Mouse (Mus musculus): ENCODE measurements around the gene Bach2.

The Bach2 gene

DNA sequence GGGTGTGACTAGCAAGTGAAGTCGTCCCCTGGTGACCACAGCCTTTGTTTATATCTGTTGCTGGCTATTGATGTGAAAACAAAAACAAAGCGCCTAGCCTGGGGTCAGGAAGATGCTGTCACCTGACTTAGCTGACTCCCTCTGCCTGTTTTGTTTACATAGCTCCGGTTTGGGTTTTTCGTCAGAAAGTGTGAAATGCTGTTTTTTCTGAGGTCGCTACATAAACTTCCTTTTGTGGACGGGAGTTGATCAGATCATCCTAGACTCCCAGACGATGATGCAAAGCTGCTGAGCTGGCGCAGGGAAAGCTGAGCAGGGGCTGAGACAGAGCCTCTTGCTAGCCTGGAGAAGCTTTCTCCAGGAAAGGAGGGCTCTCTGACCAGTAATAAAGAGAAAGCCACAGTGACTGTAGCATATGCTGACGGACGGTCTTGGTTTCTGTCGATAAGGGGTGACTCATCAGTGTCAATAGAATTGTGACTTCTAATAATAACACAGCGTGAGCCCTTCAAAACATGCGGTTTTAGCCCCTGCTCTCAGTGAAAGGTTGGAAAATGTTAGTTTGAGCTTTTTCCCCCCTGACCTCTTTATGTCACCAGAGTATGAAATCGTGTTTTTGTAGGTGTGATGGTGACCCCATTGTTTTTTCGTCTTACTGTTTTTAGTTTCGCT, 11.9 kb downstream of the Bach2 start:
- DNase-seq (ENCODE audit: low spot score in 2 of 2), result peak in 1 of 2 experiments; percentile 46

DNA sequence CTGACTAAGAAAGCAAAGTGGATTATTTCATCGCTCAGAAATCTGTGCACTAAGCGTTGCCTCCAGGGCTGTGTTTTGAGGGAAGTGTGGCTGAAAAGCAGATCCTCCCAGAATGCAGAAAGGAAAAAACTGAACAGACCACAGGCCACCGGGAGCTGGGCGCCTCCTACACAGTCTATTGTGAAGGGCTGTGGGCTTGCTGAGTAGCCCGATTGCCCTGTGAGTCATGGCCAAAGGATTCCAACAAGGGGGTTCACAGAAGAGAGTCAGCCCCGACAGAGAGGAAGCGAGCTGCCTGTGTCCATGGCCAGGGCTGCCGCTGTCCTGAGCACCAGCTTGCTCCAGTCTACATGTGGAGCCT, 12.4 kb downstream of the Bach2 start:
- DNase-seq (ENCODE audit: low spot score in 2 of 2), result peak; percentile 32 to 39

DNA sequence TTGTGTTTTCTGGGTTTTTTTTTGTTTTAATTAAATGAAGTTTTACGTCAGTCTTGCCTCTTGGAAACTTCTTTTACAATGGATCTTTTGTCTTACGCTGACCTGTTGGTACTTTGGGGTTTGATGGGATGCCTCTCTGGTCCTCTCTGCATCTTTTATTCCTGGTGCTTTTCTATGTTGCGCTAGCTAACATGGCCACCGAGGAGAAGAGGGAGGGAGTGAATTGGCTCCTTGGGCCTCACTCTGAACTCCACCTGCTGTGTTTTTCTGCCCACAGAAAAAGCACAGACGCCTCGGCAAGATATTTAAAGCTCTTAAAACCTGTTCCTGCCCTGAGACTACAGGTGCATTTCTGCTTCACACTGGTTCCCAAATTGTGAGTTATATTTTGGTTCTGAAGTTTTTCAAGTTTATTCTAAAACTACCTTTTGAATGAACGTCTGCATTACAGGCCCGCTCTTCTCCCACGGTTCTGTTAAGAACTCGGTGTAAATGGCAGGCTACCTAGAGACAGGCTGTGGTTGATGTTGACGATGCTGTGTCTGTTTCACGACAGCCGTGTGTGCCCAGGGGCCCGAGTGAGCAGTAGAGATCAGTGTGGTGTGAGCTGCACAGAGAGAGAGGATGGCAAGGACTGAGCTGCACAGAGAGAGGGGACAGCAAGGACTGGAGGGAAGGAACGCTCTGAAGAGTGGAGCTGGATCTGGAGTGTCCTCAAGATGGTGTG, 13.5 kb downstream of the Bach2 start:
- no peak for DNase-seq (ENCODE audit: low spot score in 2 of 2)

DNA sequence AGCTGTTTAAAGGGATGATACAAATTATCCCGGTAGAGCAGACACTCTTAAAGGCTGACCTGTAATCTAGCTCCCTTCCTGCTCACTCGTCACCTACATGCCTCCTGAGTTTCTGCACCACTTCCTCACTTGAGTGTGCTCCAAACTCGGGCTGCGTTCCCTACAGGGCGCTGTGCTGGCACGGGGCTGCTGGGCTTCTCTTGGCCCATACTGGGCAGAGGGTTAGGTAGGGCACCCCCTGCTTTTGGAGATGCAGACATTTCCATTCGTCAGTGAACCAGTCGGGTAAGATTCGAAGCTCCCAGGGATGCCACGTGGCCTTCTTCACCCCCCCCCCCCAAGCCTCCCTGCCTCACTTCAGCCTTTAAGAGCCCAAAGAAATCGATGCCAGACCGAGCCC, 19.1 kb downstream of the Bach2 start:
- no peak for DNase-seq (ENCODE audit: low spot score in 2 of 2)

DNA sequence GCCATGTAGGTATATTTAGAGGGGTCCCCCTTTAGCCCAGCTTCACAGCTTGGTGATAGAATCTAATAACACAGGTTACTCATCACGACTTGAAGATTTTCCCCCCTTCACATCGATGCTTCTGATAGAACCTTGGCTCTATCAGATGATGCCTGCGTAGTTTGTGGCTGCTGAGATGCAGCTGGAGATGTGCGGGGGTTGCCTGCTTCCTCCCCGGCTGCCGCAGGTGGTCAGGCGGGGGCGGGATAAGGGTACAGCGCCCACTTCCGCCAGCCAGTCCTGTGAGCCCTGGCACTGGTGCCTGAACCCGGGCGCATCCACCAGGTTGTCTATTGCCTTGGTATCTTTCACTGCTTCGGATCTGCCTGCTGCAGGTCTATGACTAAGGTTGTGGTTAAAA, 19.5 kb downstream of the Bach2 start:
- no peak for DNase-seq (ENCODE audit: low spot score in 2 of 2)

DNA sequence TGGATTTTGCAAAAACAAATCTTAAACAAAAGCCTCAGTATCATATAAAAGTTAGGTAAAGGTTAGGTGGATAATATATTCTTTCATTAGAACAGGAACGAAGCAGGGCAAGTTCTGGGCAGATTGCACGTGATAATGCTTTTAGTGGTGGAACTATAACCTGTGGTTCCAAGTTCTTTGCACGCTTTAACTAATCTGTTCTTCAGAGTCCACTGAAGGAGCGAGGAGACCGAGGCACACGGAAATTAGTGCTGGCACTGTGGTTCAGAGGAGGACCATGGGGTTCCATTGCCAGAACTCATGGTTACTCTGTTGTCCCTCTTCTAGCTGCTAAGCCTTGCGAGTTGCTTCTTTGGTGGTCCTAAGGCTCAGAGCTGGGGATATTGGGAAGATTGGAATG, 20.0 kb downstream of the Bach2 start:
- no peak for DNase-seq (ENCODE audit: low spot score in 2 of 2)

DNA sequence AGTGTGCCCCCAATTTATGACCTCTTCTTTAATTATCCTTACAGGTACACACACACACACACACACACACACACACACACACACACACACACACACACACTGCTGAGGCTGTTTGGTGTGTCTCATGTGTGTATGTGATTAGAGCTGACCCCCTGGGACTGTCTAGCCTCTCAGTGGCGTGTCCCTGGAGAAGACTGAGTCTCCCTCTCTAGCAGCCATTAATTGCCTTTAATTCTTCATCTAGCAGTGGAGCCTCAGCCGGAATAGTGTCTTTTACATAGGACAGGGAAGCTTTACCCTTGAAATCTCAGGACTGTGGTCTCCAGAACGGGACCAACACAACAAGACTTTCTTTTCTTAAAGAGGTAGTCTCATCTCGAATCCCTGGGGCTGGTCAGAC, 22.3 kb downstream of the Bach2 start:
- no peak for DNase-seq (ENCODE audit: low spot score in 2 of 2)

DNA sequence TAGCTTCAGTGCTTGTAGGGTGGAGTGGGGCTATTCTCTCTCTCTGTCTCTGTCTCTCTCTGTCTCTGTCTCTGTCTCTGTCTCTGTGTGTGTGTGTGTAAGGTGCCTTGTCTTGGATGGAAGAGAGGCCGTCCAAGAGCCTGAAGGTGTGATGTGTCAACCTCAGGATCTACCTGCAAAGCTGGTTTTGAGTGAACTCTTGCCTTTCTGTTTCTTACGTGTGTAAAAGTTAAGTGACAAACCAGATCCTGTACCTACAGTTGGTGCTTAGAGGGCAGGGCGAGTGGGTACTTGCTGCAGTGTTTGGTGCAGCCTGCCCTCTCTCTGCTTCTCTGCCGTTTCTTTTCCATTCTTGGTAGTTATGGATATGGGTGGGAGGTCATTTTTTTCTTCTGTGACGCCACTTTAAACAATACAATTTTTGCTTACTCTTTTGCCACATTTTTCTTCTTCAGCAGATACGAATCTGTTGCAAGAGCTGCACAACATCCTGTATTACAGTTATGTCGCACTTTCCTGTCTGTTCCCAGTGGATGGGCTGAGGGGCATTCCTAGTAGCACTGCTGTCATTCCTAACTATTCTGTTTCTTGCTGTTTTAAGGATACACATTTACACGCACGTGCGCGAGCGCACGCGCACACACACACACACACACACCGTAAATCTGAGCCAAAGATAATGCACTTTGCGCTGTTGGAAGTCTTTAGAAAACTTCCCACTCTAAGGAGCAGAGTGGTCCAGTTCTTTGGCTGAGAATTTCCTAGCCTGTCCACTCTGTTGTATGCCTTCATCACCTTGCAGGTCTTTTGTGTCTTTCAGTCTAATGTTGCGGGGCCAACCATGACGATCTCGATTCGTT, 24.5 kb downstream of the Bach2 start:
- DNase-seq (ENCODE audit: low spot score in 2 of 2), result no peak

DNA sequence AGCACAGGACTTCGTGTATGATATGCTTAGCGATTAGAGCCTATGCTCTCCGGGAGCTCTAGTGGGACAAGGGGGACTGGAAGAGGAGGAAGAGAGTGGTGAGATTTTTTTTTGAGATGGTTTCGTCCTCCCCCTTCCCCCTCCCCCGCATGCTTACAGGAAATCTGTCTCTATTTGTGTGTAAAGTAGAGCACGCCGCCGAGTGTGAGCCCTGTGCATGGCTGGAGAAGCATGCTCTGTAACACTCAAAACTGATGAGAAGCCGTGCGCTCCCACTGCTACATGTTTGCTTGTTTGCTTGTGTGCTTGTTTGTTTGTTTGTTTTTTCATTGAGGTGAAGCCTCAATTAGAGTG, 25.1 kb downstream of the Bach2 start:
- DNase-seq (ENCODE audit: low spot score in 2 of 2), result no peak

DNA sequence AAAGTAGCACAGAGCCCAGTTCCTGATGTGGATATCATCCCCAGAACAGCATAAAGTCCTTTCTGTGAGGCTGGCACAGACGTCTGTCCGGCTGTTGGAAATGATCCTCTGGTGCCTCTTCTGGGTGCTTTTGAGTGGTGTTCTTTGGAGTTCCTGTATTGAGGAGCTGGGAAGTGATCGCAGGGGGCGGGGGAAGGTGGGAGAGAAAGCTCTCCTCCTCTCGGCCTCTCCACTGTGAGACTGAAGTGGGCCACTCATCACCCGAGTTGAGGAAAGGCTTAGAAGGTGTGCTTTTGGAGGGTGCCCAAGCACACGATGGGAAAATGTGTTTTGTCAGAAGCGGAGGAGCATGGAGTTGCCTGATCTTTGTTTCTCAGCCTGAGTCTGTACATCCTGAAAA, 26.3 kb downstream of the Bach2 start:
- no peak for DNase-seq (ENCODE audit: low spot score in 2 of 2)

DNA sequence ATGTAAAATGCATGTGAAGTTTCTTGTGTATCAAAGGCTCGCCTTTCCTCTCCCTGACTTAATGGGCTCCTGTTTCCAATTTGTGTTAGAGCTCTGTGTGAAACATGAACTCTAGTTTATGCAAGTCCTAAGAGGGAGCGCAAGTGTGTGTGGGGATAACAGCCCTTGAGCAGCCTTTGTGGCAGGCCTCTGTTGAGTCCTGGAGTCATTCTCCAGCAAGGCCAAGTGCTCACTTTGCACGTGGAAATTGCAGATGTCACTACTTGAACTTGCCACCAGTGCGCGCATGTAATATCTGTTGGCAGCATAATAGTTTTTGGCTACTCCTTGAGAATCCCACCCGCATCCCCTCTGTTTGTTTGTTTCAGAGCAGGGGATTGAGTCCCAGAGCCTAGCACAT, 28.1 kb downstream of the Bach2 start:
- DNase-seq (ENCODE audit: low spot score in 2 of 2), result no peak

DNA sequence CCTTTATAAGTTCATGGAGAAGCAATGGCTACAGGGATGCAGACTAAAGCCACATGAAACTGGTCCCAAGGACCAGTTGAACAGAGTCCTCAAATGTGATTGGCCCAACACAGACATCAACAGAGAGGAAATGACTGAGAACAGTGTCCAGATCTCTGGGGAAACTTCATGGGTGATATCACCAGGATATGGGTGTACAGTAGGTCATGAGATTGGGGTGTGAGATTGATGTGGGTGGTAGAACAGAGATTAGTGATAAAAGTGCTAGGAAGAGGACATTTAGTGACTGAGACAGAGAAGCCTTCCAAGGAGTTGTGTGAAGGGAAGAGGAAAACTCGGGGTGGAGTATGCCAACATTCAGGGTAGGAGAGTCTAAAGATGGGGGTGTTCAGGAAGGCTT, 29.4 kb downstream of the Bach2 start:
- DNase-seq (ENCODE audit: low spot score in 2 of 2), result no peak

DNA sequence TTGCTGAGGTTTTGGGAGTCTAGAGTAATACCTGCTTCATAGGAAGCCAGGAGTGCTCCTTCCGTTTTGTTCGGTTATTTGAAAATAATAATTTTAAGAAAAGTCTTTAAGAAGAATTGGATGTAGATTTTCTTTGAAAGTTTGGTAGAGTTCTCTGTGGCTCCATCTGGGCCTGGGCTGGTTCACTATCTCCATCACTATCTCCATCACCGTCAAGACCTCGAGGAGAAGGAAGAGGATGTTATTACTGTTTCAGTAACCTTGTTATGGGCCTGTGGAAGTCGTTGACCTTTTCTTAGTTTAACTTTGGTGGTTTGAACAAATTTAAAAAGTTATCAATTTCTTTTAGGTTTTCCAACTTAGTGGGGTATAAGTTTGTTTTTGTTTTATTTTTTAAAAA, 33.8 kb downstream of the Bach2 start:
- no peak for DNase-seq (ENCODE audit: low spot score in 2 of 2)

DNA sequence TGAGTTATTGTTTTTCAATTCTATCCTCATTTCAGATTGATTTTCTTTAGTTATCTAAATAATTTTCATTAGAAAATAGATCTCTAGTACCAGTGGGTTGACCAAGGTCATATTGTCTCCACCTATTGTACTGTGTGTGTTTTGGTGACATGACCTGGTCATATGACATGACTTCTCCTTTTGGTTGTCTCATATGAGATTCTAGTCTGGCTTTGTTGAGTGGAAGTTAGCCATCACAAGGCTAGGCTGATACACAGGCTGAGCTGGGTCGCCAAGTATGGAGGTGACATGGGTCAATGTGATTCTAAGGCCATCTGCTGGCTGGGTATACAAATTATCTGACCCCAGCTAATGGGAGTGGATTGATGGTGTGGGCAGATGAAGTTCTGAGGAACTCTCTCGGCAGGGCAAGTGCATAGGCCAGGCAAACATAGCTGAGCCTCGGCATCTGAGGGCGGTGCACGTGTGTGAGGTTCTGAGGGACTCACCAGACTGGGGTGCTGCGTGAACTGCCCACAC, 36.2 kb downstream of the Bach2 start:
- no peak for DNase-seq (ENCODE audit: low spot score in 2 of 2)

DNA sequence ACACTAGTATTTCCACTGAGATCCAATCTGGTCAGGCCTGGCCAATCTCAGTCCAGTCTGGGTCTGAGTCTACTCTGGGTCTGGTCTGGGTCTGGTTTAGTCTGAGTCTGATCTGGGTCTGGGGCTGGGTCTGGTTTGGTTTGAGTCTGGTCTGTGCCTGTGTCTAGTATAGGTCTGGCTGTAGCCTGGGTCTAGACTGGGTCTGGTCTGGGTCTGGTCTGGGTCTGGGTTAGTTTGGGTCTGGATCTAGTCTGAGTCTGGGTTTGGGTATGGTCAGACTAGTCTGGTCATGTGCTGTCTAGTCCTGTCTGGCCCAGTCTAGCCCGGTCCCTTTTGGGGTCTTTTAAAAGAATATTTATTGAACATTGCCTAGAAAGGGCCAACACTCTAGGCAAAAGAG, 41.2 kb downstream of the Bach2 start:
- DNase-seq (ENCODE audit: low spot score in 2 of 2), result no peak

DNA sequence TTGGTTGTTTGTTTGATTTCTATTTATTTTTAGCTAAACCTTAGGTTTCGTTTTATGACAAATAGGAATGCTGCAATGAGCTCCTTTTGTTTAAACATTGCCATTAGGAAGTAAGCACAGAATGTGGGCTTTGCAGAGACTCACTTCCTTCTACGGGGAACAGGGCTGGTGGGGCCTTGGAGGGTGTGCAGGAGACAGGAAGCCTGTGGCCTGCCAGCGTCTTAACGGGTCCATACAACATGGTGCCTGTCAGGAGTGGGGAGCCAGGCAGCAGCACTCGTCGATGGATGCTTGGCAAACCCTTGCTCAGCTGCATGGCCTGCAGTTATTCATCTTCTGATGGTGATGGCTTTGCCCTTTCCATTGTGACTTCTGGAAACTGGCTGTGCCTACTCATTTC, 41.8 kb downstream of the Bach2 start:
- no peak for DNase-seq (ENCODE audit: low spot score in 2 of 2)

DNA sequence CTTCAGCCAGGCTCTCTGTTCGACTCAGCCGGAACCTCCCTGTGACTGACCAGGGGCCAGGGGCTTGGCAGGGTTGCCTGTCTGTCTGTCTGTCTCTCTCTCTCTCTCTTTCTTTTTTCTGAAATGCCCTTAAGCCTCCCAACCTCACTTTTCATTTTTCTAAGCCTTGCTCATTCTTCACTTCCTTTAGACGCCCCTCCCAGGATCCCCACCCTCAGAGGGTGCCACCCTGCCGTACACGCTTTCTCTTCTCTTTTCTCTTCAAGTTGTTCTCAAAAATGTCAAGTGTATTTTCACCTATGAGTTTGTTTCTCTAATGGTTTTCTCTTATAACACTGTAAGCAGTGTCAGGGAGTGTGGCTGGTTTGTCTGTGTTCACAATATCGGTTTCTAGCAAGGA, 42.7 kb downstream of the Bach2 start:
- no peak for DNase-seq (ENCODE audit: low spot score in 2 of 2)

DNA sequence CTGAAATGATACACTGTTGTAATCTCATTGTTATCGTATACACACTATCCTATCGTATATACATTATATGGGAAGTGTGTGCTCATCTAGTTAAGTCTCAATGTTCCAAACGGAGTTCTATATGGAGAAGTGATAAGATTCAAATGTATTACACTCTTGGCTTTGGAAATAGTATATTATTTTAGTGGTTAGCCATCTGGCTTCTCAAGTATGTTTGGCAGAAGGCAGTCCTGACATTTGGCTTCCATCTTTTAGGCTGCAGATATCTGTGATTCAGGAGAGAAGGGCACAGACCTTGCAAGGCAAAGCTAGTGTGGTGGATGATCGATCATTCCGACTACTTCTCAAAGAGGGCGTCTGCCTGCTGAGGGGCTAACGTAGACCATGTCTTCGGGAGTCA, 47.8 kb downstream of the Bach2 start:
- DNase-seq (ENCODE audit: low spot score in 2 of 2), result no peak

DNA sequence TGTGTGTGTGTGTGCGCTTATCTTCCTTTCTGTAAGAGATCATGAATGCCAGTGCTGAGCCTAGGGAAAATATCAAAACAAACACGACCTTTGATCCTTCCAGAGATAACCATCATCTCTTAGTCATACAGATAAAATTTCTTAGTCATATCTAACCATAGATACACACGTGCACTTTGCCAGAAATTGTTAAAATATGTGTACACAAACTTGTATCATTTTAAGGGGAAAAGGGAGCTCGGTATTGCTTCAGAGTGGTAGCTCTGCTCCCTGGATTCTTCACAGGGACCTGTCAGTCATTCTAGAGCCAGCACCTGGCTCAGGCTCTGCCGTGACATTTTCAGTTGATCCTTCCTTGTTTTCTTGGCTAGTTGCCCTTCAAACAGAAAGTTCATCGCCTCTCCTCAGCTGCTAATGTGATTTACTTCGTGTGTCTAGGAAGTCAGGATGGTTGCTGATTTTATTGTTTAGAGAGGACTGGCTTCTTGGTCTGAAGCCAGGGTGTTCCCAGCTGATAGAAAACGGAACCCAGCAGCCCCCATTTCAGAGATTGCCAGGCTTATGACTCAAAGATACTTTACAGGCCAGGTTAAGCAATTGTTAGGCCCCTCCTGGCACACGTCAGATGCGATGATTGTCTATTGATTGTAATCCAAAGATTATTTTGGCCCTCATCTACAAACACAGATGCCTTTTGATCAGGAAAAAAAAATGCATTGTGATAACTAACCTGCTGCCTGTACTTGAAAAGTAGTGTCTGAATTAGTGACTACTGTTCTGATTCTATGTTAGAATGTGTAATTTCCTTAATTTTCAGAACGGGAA, 49.6 kb downstream of the Bach2 start:
- no peak for DNase-seq (ENCODE audit: low spot score in 2 of 2)

DNA sequence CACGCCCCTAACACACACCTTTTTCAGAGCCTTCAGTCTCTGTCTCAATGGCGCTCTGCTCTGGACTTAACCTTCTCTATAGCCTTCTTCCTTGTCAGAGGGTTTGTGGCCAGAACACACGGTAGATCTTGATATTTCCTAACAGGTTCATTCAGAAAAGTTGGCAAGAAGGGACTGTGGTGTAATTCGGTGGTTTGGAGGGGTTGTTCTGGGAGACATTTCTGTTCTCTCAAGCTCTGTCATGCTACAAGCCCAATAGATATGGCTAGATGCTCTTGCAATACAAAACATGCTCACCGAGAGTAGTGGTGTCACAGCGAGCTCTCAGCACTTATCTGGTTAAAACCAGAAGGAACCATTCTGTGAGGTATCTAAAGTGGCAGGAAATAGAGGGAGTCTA, 51.2 kb downstream of the Bach2 start:
- no peak for DNase-seq (ENCODE audit: low spot score in 2 of 2)

DNA sequence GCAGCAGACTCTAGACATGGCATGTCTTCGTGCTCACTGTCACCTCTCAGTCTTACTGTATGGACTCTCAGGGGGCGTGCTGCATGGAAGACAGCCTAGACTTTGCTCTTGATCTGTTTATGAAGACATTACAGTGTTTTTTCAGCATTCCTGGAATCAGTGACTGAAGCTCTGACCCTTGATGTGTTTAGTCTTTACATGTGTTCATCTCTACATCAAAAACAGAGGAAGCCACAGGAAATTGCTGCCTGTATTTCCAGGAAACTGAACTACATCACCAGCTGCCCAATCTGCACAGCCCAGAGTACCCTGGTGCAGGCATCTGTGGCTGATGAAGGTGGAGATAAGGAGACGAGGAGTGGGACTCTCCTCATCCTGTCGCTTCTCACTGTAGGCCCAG, 52.8 kb downstream of the Bach2 start:
- no peak for DNase-seq (ENCODE audit: low spot score in 2 of 2)

DNA sequence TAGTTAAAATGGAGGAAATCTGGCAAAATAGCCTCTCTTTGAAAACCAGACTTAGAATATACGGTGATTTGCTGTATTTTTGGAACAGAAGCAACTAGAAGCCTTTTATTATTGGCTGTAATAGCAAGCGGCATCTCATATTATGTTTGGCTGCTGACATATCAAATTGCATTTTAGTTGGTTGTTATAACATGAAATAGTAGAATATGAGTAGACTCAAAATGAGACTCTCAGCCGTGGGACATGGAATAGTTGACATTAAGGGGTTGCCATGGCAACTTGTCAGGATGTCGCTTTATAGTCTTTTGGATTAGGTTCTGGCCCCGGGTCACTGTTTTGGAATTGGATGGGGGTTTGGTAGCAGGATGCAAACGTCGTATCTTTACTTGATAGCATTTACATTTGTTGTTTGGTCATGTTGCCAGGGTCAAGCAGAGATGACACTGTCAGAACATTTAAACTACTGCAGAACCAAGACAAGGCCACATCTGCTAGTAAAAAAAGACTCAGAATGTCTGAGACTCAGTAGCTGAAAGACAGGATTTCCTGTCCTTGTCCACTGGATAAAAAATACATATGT, 55.2 kb downstream of the Bach2 start:
- DNase-seq (ENCODE audit: low spot score in 2 of 2), result no peak

Measured in frontal cortex, postnatal 36 days (tissue).